Mouse (Mus musculus) myocyte (in vitro differentiated cells): ENCODE measurements around the gene Pih1d1.

Experiments used
- CEBPB ChIP-seq: IDR thresholded peaks from 2 replicates; pipeline ENCODE4 v1.6.1; 2011; ENCODE audit warnings: mild to moderate bottlenecking, moderate library complexity; ENCODE audit not compliant: poor library complexity, insufficient read depth, severe bottlenecking
- E2F4 ChIP-seq: IDR thresholded peaks from one replicate; pipeline ENCODE4 v1.6.1; 2011; ENCODE audit warnings: mild to moderate bottlenecking, control low read depth, moderate library complexity; ENCODE audit not compliant: insufficient read depth
- MAX ChIP-seq: IDR thresholded peaks from one replicate; pipeline ENCODE4 v1.6.1; 2011; ENCODE audit warnings: low read depth, mild to moderate bottlenecking, control low read depth
- MYOD1 ChIP-seq, 3 experiments: IDR thresholded peaks; one replicate each; pipeline ENCODE4 v1.6.1; 2011; ENCODE audit warnings: control low read depth in 2 of 3, low read depth in 2 of 3, mild to moderate bottlenecking in 2 of 3, moderate library complexity in 1 of 3; ENCODE audit not compliant: insufficient read length in 2 of 3, control insufficient read depth in 1 of 3
- MYOG ChIP-seq, 3 experiments: IDR thresholded peaks; one replicate each; pipeline ENCODE4 v1.6.1; 2011; ENCODE audit warnings: control low read depth in 2 of 3, low read depth in 2 of 3, mild to moderate bottlenecking in 2 of 3; ENCODE audit not compliant: insufficient read length in 2 of 3, control insufficient read depth in 1 of 3, insufficient read depth in 1 of 3
- POLR2A ChIP-seq: IDR thresholded peaks from one replicate; pipeline ENCODE4 v1.6.1; 2011; ENCODE audit warnings: low read depth, mild to moderate bottlenecking, control low read depth, moderate library complexity; ENCODE audit not compliant: insufficient read length
- POLR2AphosphoS2 ChIP-seq: IDR thresholded peaks from one replicate; pipeline ENCODE4 v1.6.1; 2011; ENCODE audit warnings: low read depth, control low read depth; ENCODE audit not compliant: insufficient read length
- SRF ChIP-seq: IDR thresholded peaks from one replicate; pipeline ENCODE4 v1.6.1; 2011; ENCODE audit warnings: low read depth; ENCODE audit not compliant: control insufficient read depth, insufficient read length
- TCF12 ChIP-seq: IDR thresholded peaks from one replicate; pipeline ENCODE4 v1.6.1; 2011; ENCODE audit warnings: mild to moderate bottlenecking, control low read depth; ENCODE audit not compliant: poor library complexity, insufficient read depth, severe bottlenecking
- TCF3 ChIP-seq: IDR thresholded peaks from one replicate; pipeline ENCODE4 v1.6.1; 2011; ENCODE audit warnings: low read depth, control low read depth; ENCODE audit not compliant: insufficient read length
- USF1 ChIP-seq: IDR thresholded peaks from one replicate; pipeline ENCODE4 v1.6.1; 2011; ENCODE audit warnings: low read depth, mild to moderate bottlenecking, control low read depth, moderate library complexity

GRCm38 (mm10) chr7:45160866-45161265 lies 6.8 kb downstream of the Pih1d1 start:
- no peak for TF ChIP-seq POLR2A
- TF ChIP-seq TCF12, result no peak
- no peak for TF ChIP-seq USF1
- no peak for TF ChIP-seq E2F4
- no peak for TF ChIP-seq POLR2AphosphoS2
- TF ChIP-seq MYOD1 (IDR thresholded peaks at IDR 0.05; ENCODE audit: control insufficient read depth in 1 of 3, insufficient read length in 2 of 3, low read depth in 2 of 3), result no peak
- no peak for TF ChIP-seq CEBPB
- TF ChIP-seq MAX, result no peak
- no peak for TF ChIP-seq MYOG (IDR thresholded peaks at IDR 0.05; ENCODE audit: control insufficient read depth in 1 of 3, insufficient read depth in 1 of 3, insufficient read length in 2 of 3, low read depth in 2 of 3)
- no peak for TF ChIP-seq SRF
- no peak for TF ChIP-seq TCF3
